Mouse (Mus musculus) layer of hippocampus, adult 2 months (tissue): ENCODE results near the gene Angpt4. TPM values are rescaled to one million over a fixed set of nuclear protein-coding genes. Genes with fewer than 3 reads are reported as not detected.

ENCODE experiments used
- DNase-seq, 2 experiments: peaks; one replicate each; pipeline ENCODE4 v3.0.0; 2022; ENCODE audit warnings: low spot score in 2 of 2
- H3K27ac ChIP-seq: fragments of 200-600 bp; 2 replicates; pipeline ENCODE4 v1.8.1; 2022
- H3K4me3 ChIP-seq: fragments of 200-600 bp; 2 replicates; pipeline ENCODE4 v1.8.1; 2022; ENCODE audit warnings: mild to moderate bottlenecking
- CTCF ChIP-seq: fragments of 200-600 bp; conservative IDR thresholded peaks from 2 replicates; pipeline ENCODE4 v1.8.1; 2022; ENCODE audit warnings: antibody characterized with exemption, mild to moderate bottlenecking, moderate library complexity
- total RNA-seq, 2 experiments: library from RNA; stranded (reverse); gene quantifications; 2 replicates each; pipeline ENCODE4 v1.2.3; 2021

The Angpt4 gene
- total RNA-seq, 2 experiments from 2014 or later = 0.20 TPM; not detected in 1

- Histone ChIP-seq H3K4me3 (no peak overlapping the region), H3K27ac (no peak overlapping the region)
- no peak for DNase-seq
- no peak for TF ChIP-seq CTCF
These were observed 42.7 kb downstream of the Angpt4 start for GRCm38 (mm10) chr2:151953665-151954064.

GRCm38 (mm10) chr2:151956500-151957137 is 45.6 kb downstream of the Angpt4 start:
- no peak for TF ChIP-seq CTCF
- no peak for DNase-seq
- H3K27ac ChIP-seq = no peak overlapping the region
- no peak overlapping the region for H3K4me3 ChIP-seq

GRCm38 (mm10) chr2:151959274-151959673 is 48.3 kb downstream of the Angpt4 start:
- no peak for TF ChIP-seq CTCF
- H3K27ac ChIP-seq = no peak overlapping the region

GRCm38 (mm10) chr2:151961284-151962196 is 50.5 kb downstream of the Angpt4 start:
- peak overlapping the region; percentile 61; the same call in 1 of the 2 replicates for H3K27ac ChIP-seq
- no peak overlapping the region for H3K4me3 ChIP-seq
- TF ChIP-seq CTCF = no peak
- no peak for DNase-seq

More at GRCm38 (mm10) chr2:151959274-151959673, 48.3 kb downstream of the Angpt4 start:
- no peak overlapping the region for H3K4me3 ChIP-seq
- no peak for DNase-seq

- peak; percentile 79 to 83 for DNase-seq
- Histone ChIP-seq H3K27ac (peak overlapping the region; percentile 44), H3K4me3 (no peak overlapping the region)
- peak; percentile 31 for TF ChIP-seq CTCF
These were observed 51.5 kb downstream of the Angpt4 start for GRCm38 (mm10) chr2:151962474-151962873.

GRCm38 (mm10) chr2:151963319-151963718 is 52.3 kb downstream of the Angpt4 start:
- no peak for DNase-seq
- no peak overlapping the region; the same call in 1 of the 2 replicates for H3K27ac ChIP-seq
- TF ChIP-seq CTCF = no peak
- no peak overlapping the region for H3K4me3 ChIP-seq

GRCm38 (mm10) chr2:151964052-151964451 is 53.0 kb downstream of the Angpt4 start:
- no peak for TF ChIP-seq CTCF
- no peak for DNase-seq
- H3K4me3 ChIP-seq = no peak overlapping the region
- no peak overlapping the region for H3K27ac ChIP-seq

GRCm38 (mm10) chr2:151967176-151967750 is 56.3 kb downstream of the Angpt4 start:
- Histone ChIP-seq H3K27ac (no peak overlapping the region), H3K4me3 (no peak overlapping the region)
- no peak for TF ChIP-seq CTCF

GRCm38 (mm10) chr2:151967792-151968191 is 56.8 kb downstream of the Angpt4 start:
- no peak overlapping the region for H3K27ac ChIP-seq
- no peak overlapping the region for H3K4me3 ChIP-seq
- no peak for DNase-seq
- TF ChIP-seq CTCF = no peak

More at GRCm38 (mm10) chr2:151967176-151967750, 56.3 kb downstream of the Angpt4 start:
- no peak for DNase-seq

- DNase-seq = no peak
- no peak overlapping the region for H3K27ac ChIP-seq
These were observed 57.4 kb downstream of the Angpt4 start for GRCm38 (mm10) chr2:151968451-151968850.

GRCm38 (mm10) chr2:151968986-151969385 is 58.0 kb downstream of the Angpt4 start:
- DNase-seq = no peak
- TF ChIP-seq CTCF = no peak
- no peak overlapping the region for H3K4me3 ChIP-seq
- no peak overlapping the region for H3K27ac ChIP-seq

More at GRCm38 (mm10) chr2:151968451-151968850, 57.4 kb downstream of the Angpt4 start:
- no peak for TF ChIP-seq CTCF
- H3K4me3 ChIP-seq = no peak overlapping the region

GRCm38 (mm10) chr2:151969396-151969795 is 58.4 kb downstream of the Angpt4 start:
- no peak overlapping the region for H3K4me3 ChIP-seq
- no peak for TF ChIP-seq CTCF

More at GRCm38 (mm10) chr2:151969396-151969795, 58.4 kb downstream of the Angpt4 start:
- no peak overlapping the region for H3K27ac ChIP-seq
- no peak for DNase-seq
